Mouse (Mus musculus) layer of hippocampus, adult 11-12 months (tissue): Measurements from ENCODE around the gene Hist1h2bl.
"Not testable (repeated sequence)": the region's sequence is repeated elsewhere in the genome, so short reads cannot be mapped to it uniquely, and the experiment has no call there.

ENCODE experiments used
- DNase-seq: peaks from one replicate; pipeline ENCODE4 v3.0.0; 2022; ENCODE audit warnings: low spot score

Gene Hist1h2bl

DNA sequence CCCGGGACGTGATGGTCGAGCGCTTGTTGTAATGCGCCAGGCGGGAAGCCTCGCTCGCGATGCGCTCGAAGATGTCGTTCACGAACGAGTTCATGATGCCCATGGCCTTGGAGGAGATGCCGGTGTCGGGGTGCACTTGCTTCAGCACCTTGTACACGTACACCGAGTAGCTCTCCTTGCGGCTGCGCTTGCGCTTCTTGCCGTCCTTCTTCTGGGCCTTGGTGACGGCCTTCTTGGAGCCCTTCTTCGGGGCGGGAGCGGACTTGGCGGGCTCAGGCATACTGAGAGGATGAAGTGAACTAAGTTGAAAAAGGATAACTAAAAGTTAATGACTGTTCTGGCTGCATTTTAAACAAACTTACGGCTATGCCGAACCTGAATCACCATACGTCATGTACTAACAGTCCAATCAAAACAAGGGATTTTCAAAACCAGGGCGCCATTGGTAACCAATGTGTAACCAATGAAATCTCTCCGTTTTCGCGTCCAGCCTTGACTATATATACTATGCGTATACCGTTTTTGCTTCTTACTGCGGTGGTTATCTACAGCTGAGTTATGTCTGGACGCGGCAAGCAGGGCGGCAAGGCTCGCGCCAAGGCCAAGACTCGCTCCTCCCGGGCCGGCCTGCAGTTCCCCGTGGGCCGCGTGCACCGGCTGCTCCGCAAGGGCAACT is at the start of gene Hist1h2bl, which contains the start of gene Hist1h2ai:
TSS of gene Hist1h2bl (minus strand) at position 280 of the 676 bp plus-strand sequence.
TSS of gene Hist1h2ai (plus strand) at position 559 of the 676 bp plus-strand sequence.
- peak; percentile 91 for DNase-seq

GRCm38 (mm10) chr13:21755707-21756106 is 39.8 kb upstream of the Hist1h2bl start:
- no peak for DNase-seq

DNA sequence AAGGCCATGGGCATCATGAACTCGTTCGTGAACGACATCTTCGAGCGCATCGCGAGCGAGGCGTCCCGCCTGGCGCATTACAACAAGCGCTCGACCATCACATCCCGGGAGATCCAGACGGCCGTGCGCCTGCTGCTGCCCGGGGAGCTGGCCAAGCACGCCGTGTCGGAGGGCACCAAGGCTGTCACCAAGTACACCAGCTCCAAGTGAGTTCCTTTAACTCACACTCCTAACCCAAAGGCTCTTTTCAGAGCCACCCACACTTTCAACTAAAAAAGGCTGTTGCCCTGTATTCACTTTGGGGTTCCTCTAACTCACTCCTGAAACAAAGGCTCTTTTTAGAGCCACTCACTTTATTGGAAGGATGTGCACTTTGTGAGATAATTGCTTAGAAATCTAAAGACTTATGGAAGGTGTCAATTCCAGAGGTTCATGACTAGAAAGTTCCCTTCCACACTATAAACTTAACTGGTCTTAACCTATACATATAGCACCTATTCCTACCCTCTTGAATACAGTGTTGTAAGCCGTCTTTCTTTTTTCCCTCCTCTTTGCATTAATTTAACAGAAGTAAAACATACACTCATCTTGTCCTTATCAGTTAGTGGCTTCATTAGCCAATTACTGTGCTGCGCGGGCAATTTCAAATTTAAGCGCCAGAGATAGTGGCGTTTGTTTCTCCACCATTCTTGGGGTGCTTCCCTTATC is 38.5 kb upstream of the Hist1h2bl start:
- DNase-seq = not testable (repeated sequence)

DNA sequence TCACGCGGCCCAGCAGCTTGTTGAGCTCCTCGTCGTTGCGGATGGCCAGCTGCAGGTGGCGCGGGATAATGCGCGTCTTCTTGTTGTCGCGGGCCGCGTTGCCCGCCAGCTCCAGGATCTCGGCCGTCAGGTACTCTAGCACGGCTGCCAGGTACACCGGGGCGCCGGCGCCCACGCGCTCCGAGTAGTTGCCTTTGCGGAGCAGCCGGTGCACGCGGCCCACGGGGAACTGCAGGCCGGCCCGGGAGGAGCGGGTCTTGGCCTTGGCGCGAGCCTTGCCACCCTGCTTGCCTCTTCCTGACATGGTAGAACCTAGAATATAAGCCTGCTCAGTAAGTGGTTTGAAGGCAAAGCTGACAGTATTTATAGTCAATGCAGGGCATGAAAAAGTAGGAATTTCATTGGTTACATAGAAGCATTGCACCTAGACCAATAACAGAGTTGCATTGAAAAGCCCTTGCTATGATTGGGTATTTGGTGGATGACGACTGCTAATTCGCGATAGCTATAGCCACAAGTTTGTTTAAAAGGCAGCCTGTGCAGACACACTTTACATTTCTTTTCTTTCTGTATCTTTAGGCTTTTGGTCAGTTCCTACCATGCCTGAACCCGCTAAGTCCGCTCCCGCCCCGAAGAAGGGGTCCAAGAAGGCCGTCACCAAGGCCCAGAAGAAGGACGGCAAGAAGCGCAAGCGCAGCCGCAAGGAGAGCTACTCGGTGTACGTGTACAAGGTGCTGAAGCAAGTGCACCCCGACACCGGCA is 37.8 kb upstream of the Hist1h2bl start, which contains the start of the genes Hist1h2ak and Hist1h2bn:
TSS of gene Hist1h2ak (minus strand) at position 304 of the 762 bp plus-strand sequence.
TSS of gene Hist1h2bn (plus strand) at position 600 of the 762 bp plus-strand sequence.
- peak; percentile 78 for DNase-seq

- no peak for DNase-seq
These were observed 37.1 kb upstream of the Hist1h2bl start for GRCm38 (mm10) chr13:21753051-21753523.

GRCm38 (mm10) chr13:21752356-21752755 is 36.4 kb upstream of the Hist1h2bl start:
- no peak for DNase-seq

DNA sequence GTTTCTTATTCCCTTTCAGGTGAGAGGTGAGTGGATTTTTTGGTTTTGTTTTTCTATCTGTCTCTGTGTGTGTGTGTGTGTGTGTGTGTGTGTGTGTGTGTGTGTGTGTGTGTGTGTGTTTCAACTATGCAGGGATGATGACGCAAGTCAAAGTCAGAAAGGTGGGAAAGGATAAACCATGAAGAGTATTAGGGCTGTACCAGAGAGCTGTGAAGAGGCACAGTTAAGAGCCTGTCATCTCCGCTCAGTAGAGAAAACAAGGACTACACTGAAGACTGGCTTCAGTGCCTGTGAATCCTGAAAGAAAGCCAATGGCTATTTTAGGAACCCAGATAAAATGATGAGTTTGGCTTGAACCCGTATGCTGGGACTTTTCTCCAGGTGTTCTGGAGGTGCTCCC is 35.9 kb upstream of the Hist1h2bl start:
- no peak for DNase-seq

- no peak for DNase-seq
These were observed 35.5 kb upstream of the Hist1h2bl start for GRCm38 (mm10) chr13:21751417-21751816.

- peak; percentile 93 for DNase-seq
These were observed 34.4 kb upstream of the Hist1h2bl start, which contains the start of gene Hist1h4k for GRCm38 (mm10) chr13:21750159-21751017. Gene Hist1h4k (minus strand): TSS chr13:21750505.

GRCm38 (mm10) chr13:21749387-21750158 is 33.6 kb upstream of the Hist1h2bl start:
- DNase-seq = no peak

DNA sequence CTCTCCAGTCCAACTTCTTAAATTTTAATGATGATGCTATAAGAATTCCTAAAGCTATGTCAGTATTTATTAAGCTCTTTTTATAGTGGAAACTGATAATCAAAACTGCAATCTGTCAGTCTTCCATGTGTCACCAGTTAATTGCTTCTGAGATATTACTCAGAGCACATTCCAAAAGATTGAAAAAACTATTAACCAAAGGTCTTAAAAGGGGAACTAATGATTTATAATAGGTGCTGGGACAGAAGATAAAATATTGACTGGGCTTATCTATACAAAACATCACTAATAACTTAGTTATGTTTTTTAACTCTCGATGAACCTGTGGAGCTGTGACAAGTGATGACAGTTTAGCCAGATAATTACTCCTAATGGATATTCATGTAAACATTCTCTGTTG is 29.1 kb upstream of the Hist1h2bl start:
- DNase-seq = no peak

- DNase-seq = peak; percentile 81
These were observed 19.2 kb upstream of the Hist1h2bl start, which contains the start of gene Hist1h4j for GRCm38 (mm10) chr13:21734906-21735767. Gene Hist1h4j (plus strand): TSS chr13:21735064.

DNA sequence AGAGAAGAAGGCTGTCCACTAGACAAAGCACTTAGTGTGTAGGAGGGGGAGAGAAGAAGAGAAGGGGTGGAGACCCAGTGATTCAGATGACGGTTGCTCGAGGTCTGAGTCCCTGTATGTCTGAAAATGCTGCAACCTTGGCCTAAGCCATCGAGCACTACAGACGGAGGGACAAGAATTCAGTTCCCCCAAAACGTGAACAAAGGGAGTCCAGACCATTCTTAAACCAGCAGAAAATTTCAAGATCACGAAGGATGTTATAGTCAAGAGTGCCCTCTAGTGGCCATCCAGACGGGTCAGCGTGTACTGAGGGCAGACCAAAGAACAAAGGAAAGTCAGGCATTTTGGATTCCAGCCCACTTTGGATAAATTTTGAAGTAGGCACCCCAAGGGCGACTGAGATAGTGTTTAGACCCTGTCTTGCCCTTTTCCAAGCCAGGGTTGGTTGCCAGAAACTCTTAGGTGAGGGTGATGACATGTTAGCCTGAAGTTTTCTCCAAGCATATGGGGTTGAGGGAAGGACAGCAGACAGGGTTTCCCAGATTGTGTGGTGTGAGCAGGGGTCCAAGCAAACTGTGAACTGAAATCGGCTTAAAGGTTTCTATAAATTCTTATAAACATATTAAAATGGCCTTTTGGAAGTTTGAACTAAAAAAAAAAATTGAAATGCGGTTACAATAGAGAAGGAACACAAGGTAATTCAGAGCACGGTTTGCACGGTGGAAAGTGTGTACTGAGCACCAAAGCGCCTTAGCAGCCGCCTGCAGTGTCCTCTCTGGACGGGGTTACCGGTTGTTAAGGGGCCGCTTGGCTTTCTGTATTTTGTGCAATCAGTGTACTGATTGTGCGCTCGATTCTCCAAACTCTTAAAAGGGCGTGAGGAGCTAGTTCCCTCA is 18.3 kb upstream of the Hist1h2bl start:
- DNase-seq = peak; percentile 78

DNA sequence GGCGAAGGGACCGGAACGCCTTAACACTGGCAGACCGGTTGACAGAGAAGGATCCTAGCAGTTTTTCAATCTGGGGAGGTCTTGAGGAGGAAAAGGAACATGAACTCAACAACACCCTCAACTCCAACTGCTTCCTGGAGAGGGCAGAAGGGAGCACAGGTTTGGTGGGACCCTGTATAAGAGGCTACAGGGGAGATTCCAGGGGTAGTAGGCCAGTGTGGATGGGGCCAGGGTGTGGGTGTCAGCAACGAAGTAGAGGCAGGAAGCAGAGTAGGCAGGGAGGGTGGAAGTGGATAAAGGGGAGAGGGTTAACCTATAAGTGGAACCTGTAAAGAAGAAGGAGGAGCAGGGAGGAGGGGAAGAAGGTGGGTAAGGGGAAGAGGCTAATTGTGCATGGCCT is 17.5 kb upstream of the Hist1h2bl start:
- no peak for DNase-seq

- no peak for DNase-seq
These were observed 13.6 kb upstream of the Hist1h2bl start for GRCm38 (mm10) chr13:21729544-21729943.

- DNase-seq = no peak
These were observed 12.1 kb upstream of the Hist1h2bl start for GRCm38 (mm10) chr13:21727948-21728572.

- no peak for DNase-seq
These were observed 7.3 kb upstream of the Hist1h2bl start for GRCm38 (mm10) chr13:21722993-21723836.
